Mouse (Mus musculus) olfactory bulb, adult 2 months (tissue): Measurements from ENCODE around the gene Lrrc29.

Experiments
- CTCF ChIP-seq: fragments of 200-500 bp; IDR thresholded peaks from 2 replicates; pipeline ENCODE4 v1.5.1; 2012; ENCODE audit warnings: low read depth, mild to moderate bottlenecking, low read length, moderate library complexity; ENCODE audit not compliant: insufficient read depth
- POLR2A ChIP-seq: fragments of 200-500 bp; IDR thresholded peaks from 2 replicates; pipeline ENCODE4 v1.6.1; 2012; ENCODE audit warnings: mild to moderate bottlenecking, low read depth, low read length, moderate library complexity; ENCODE audit not compliant: insufficient read depth

- TF ChIP-seq CTCF (no peak), POLR2A (no peak)
Observed at GRCm38 (mm10) chr8:105367107-105367506, 41.0 kb upstream of the Lrrc29 start.
